In the genomic region with DNA sequence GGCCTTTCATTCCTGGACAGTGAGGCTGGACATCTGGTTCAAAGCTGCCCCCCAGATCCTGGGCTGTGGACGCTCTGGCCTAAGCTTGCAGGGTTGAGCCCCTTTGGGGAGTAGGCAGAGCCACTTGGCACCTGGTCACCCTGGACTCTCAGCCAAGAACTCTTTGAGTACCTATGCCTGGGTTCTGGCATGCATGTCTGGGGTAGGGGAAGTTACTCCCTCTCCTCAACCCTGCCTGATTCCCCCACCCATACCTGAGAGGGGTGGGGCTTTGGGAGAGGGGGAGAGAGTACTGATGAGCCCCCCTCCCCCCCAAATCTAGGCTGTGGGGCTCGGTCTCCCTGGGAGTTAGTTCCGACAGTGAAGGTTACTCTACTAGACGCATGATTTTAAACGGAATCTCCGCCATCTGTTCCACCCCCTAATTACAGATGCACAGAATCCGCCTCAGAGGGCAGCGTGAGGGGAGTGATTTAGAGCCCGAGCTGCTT, we compare ENCODE assay signal across 8 mouse cellular contexts. TPM values are rescaled to one million over a fixed set of nuclear protein-coding genes. Genes with fewer than 3 reads are reported as not detected.
DNase-seq lines count a peak whose midpoint lies in the region; ATAC-seq and TF ChIP-seq lines count a peak whose summit lies in the region.

No protein-coding gene starts in this region.

- WGBS in embryonic facial prominence, embryonic 10.5 days: 9% methylated on average over 9 of the region's 9 CpGs
- 36% methylated on average over 9 of the region's 9 CpGs for WGBS in intestine, embryonic 15.5 days
- WGBS in midbrain, embryonic 12.5 days: 2% methylated on average over 9 of the region's 9 CpGs

- no peak for TF ChIP-seq CTCF in gastrocnemius, adult 2 months (IDR thresholded peaks at IDR 0.05)

- H3K9me3 ChIP-seq in embryonic facial prominence, embryonic 10.5 days: no peaks in the 10 kb centered on the region
- no peaks in the 10 kb centered on the region for H3K9me3 ChIP-seq in intestine, embryonic 15.5 days
- no peaks in the 10 kb centered on the region for H3K9me3 ChIP-seq in midbrain, embryonic 12.5 days

- peak overlapping the region; percentile 12; the same call in 1 of the 2 replicates for H3K4me2 ChIP-seq in intestine, embryonic 15.5 days (replicated peaks)
- H3K4me2 ChIP-seq in midbrain, embryonic 12.5 days (replicated peaks): peak overlapping the region; percentile 51

- H3K27ac ChIP-seq in gastrocnemius, adult 2 months: peak overlapping the region; percentile 83
- peak overlapping the region; percentile 70 for H3K27ac ChIP-seq in embryonic facial prominence, embryonic 10.5 days (replicated peaks)
- peak overlapping the region; percentile 23; the same call in 1 of the 2 replicates for H3K27ac ChIP-seq in intestine, embryonic 15.5 days
- peak overlapping the region; percentile 84 for H3K27ac ChIP-seq in midbrain, embryonic 12.5 days (replicated peaks)

- peak; percentile 56 for DNase-seq in gastrocnemius, adult 2 months
- DNase-seq in gastrocnemius, postnatal 14 days: no peak
- peak; percentile 49 for DNase-seq in embryonic facial prominence, embryonic 10.5 days (ENCODE audit: low spot score)
- no peak for DNase-seq in left cerebral cortex, adult 11 months (ENCODE audit: low spot score)
- DNase-seq in T-cell, adult 2 months (ENCODE audit: low spot score): no peak

- H3K4me1 ChIP-seq in embryonic facial prominence, embryonic 10.5 days: peaks cover 98% of the 10 kb centered on the region
- peaks cover 89% of the 10 kb centered on the region for H3K4me1 ChIP-seq in intestine, embryonic 15.5 days (replicated peaks)
- H3K4me1 ChIP-seq in midbrain, embryonic 12.5 days: peaks cover 94% of the 10 kb centered on the region

- intact Hi-C loops in gastrocnemius, adult 2 months (cut with DNase I): no loop called here
- intact Hi-C loops in gastrocnemius, postnatal 14 days (cut with DNase I; ENCODE audit: low total_unique reads): no loop called here

- no peak overlapping the region for H3K9ac ChIP-seq in intestine, embryonic 15.5 days
- peak overlapping the region; percentile 24 for H3K9ac ChIP-seq in midbrain, embryonic 12.5 days (replicated peaks)

- peaks cover 41% of the 10 kb centered on the region for H3K36me3 ChIP-seq in embryonic facial prominence, embryonic 10.5 days (replicated peaks)
- H3K36me3 ChIP-seq in intestine, embryonic 15.5 days: no peaks in the 10 kb centered on the region
- H3K36me3 ChIP-seq in midbrain, embryonic 12.5 days: 0 out of 2 replicates have a peak, but pooled peaks cover 4% of the 10 kb centered on the region

- H3K27me3 ChIP-seq in embryonic facial prominence, embryonic 10.5 days (replicated peaks; ENCODE audit: low read depth, poor library complexity, severe bottlenecking): no peaks in the 10 kb centered on the region
- H3K27me3 ChIP-seq in intestine, embryonic 15.5 days (replicated peaks): no peaks in the 10 kb centered on the region
- peaks cover 13% of the 10 kb centered on the region; the same call in 1 of the 2 replicates for H3K27me3 ChIP-seq in midbrain, embryonic 12.5 days

- H3K4me3 ChIP-seq in gastrocnemius, adult 2 months: peak overlapping the region; percentile 21; the same call in 1 of the 2 replicates
- H3K4me3 ChIP-seq in embryonic facial prominence, embryonic 10.5 days: peak overlapping the region; percentile 44
- H3K4me3 ChIP-seq in intestine, embryonic 15.5 days (replicated peaks): no peak overlapping the region
- H3K4me3 ChIP-seq in midbrain, embryonic 12.5 days: peak overlapping the region; percentile 15; the same call in 1 of the 2 replicates

- no peak for ATAC-seq in intestine, embryonic 15.5 days
- no peak; the same call in 1 of the 2 replicates for ATAC-seq in midbrain, embryonic 12.5 days (ENCODE audit: low FRiP score, low read depth)
- ATAC-seq in erythroid progenitor cell, adult 5-6 weeks (replicated peaks; ENCODE audit: low FRiP score, poor library complexity, severe bottlenecking): no peak

RNA-seq across cellular contexts. Expression of a gene that starts 10.2 kb away (rescaled TPM):
- total RNA-seq in gastrocnemius, adult 2 months (2021): 10 to 100 TPM; 30.2 to 55.1 TPM
- 10 to 100 TPM; 37.1 to 56.1 TPM for total RNA-seq in gastrocnemius, postnatal 14 days (2021)
- 11.5 and 11.6 TPM in 2 replicates for polyA plus RNA-seq in embryonic facial prominence, embryonic 10.5 days (2016; fragmentation: Nextera tagmentation; extraction: Ambion mirVana)
- 5.4 and 6.3 TPM in 2 replicates for polyA plus RNA-seq in intestine, embryonic 15.5 days (2015; fragmentation: Nextera tagmentation; extraction: Ambion mirVana)
- 8.9 and 9.1 TPM in 2 replicates for polyA plus RNA-seq in midbrain, embryonic 12.5 days (2016; fragmentation: Nextera tagmentation; extraction: Ambion mirVana)
- 2.9 TPM in 2 replicates for total RNA-seq in erythroid progenitor cell, adult 5-6 weeks (2015; ENCODE audit: low replicate concordance)
- 0.26 TPM in 1 of 2 replicates, not detected in the other for total RNA-seq in erythroid progenitor cell, adult 5-6 weeks (2017; ENCODE audit: low replicate concordance)

RNA-seq across cellular contexts. Expression of a gene that starts 47.3 kb away (rescaled TPM):
- total RNA-seq in gastrocnemius, adult 2 months (2021): under 1 TPM in 1 of 2 experiments, not detected in 1; 0.06 TPM
- total RNA-seq in gastrocnemius, postnatal 14 days (2021): under 1 TPM; 0.10 to 0.16 TPM
- polyA plus RNA-seq in embryonic facial prominence, embryonic 10.5 days (2016; fragmentation: Nextera tagmentation; extraction: Ambion mirVana): 0.16 and 0.21 TPM in 2 replicates
- polyA plus RNA-seq in intestine, embryonic 15.5 days (2015; fragmentation: Nextera tagmentation; extraction: Ambion mirVana): 2.3 and 3.7 TPM in 2 replicates
- polyA plus RNA-seq in midbrain, embryonic 12.5 days (2016; fragmentation: Nextera tagmentation; extraction: Ambion mirVana): 0.08 and 0.12 TPM in 2 replicates
- total RNA-seq in erythroid progenitor cell, adult 5-6 weeks (2015; ENCODE audit: low replicate concordance): 8.4 and 12.6 TPM in 2 replicates
- total RNA-seq in erythroid progenitor cell, adult 5-6 weeks (2017; ENCODE audit: low replicate concordance): 7.8 and 9.7 TPM in 2 replicates

Comparison
In these comparisons a context has a peak if more than half of its experiments do, and no peak if none do; other contexts are left out.
1. DNase-seq: peak in gastrocnemius, adult 2 months (single experiment) and embryonic facial prominence, embryonic 10.5 days (single experiment); none in gastrocnemius, postnatal 14 days (single experiment), left cerebral cortex, adult 11 months (single experiment) and T-cell, adult 2 months (single experiment).
2. H3K27ac ChIP-seq: peak in every context shown above with its lines; median percentile 84 in midbrain, embryonic 12.5 days; 83 in gastrocnemius, adult 2 months; 70 in embryonic facial prominence, embryonic 10.5 days; 23 in intestine, embryonic 15.5 days.
3. RNA of a gene that starts 10.2 kb away (total RNA-seq): 37.1 to 56.1 TPM in gastrocnemius, postnatal 14 days and 30.2 to 55.1 TPM in gastrocnemius, adult 2 months; 0.26 to 2.9 TPM in erythroid progenitor cell, adult 5-6 weeks; every median in the first group is over 4 times any median in the second.
4. RNA of a gene that starts 47.3 kb away (total RNA-seq): 7.8 to 12.6 TPM in erythroid progenitor cell, adult 5-6 weeks; 0.10 to 0.16 TPM in gastrocnemius, postnatal 14 days and 0.06 TPM in gastrocnemius, adult 2 months; every median in the first group is over 4 times any median in the second.